Mouse (Mus musculus) ES-E14 (cell line): Measurements from ENCODE around the gene Glod5. TPM values are rescaled to one million over a fixed set of nuclear protein-coding genes. Genes with fewer than 3 reads are reported as not detected.
"Not testable (repeated sequence)": the region's sequence is repeated elsewhere in the genome, so short reads cannot be mapped to it uniquely, and the experiment has no call there.

Source experiments
- DNase-seq: peaks from one replicate; pipeline ENCODE4 v3.0.0-alpha.2; 2013; ENCODE audit warnings: low read depth, low spot score
- H3K27ac ChIP-seq: 2 replicates; pipeline ENCODE4 v1.5.1; 2012; ENCODE audit warnings: low read depth, mild to moderate bottlenecking, low read length, moderate library complexity, mixed read lengths; ENCODE audit not compliant: poor library complexity, insufficient read depth, severe bottlenecking
- H3K36me3 ChIP-seq: 2 replicates; pipeline ENCODE4 v1.6.1; 2012; ENCODE audit warnings: mild to moderate bottlenecking, low read length, moderate library complexity, mixed read lengths; ENCODE audit not compliant: control insufficient read depth, poor library complexity, insufficient read depth, severe bottlenecking
- H3K4me1 ChIP-seq, 2 experiments: fragments of 150-350 bp in 1 of 2; sonication (generic) in 1 of 2; 2 replicates each; pipeline ENCODE4 v1.6.1; 2012; ENCODE audit warnings: low read length in 2 of 2, mild to moderate bottlenecking in 1 of 2, mixed read lengths in 1 of 2; ENCODE audit not compliant: control insufficient read depth in 2 of 2, insufficient read depth in 2 of 2, poor library complexity in 1 of 2
- H3K4me3 ChIP-seq, 2 experiments: fragments of 150-350 bp in 1 of 2; sonication (generic) in 1 of 2; 2 replicates each; pipeline ENCODE4 v1.5.1; 2012; ENCODE audit warnings: low read length in 2 of 2, low read depth in 1 of 2, mild to moderate bottlenecking in 1 of 2, mixed read lengths in 1 of 2; ENCODE audit not compliant: insufficient read depth in 1 of 2, poor library complexity in 1 of 2, severe bottlenecking in 1 of 2
- H3K9ac ChIP-seq: 2 replicates; pipeline ENCODE4 v1.6.1; 2012; ENCODE audit warnings: low read depth, mild to moderate bottlenecking, low read length, mixed read lengths; ENCODE audit not compliant: poor library complexity, insufficient read depth, severe bottlenecking
- H3K9me3 ChIP-seq: fragments of 150-350 bp; sonication (generic); 2 replicates; pipeline ENCODE4 v1.6.1; 2012; ENCODE audit warnings: low read depth, mild to moderate bottlenecking, low read length; ENCODE audit not compliant: control insufficient read depth, insufficient read depth
- CHD2 ChIP-seq: IDR thresholded peaks from 2 replicates; pipeline ENCODE4 v1.6.1; 2014; ENCODE audit warnings: mild to moderate bottlenecking, low read depth, low read length, inconsistent platforms
- HCFC1 ChIP-seq: IDR thresholded peaks from 2 replicates; pipeline ENCODE4 v1.6.1; 2012; ENCODE audit warnings: low read length, inconsistent platforms, borderline replicate concordance; ENCODE audit not compliant: insufficient read depth
- MAFK ChIP-seq: IDR thresholded peaks from 2 replicates; pipeline ENCODE4 v1.6.1; 2014; ENCODE audit warnings: mild to moderate bottlenecking, low read depth, low read length, inconsistent platforms; ENCODE audit not compliant: insufficient read depth
- ZC3H11A ChIP-seq: IDR thresholded peaks from 2 replicates; pipeline ENCODE4 v1.6.1; 2012; ENCODE audit warnings: low read depth, mild to moderate bottlenecking, inconsistent platforms, low read length, borderline replicate concordance
- ZNF384 ChIP-seq: IDR thresholded peaks from 2 replicates; pipeline ENCODE4 v1.6.1; 2012; ENCODE audit warnings: low read depth, low read length, inconsistent platforms
- in situ Hi-C, 2 experiments: fragments of 600-800 bp; cut with MboI; formaldehyde crosslinking; loops; one replicate each; pipeline ENCODE4 v1.15.1; 2025; ENCODE audit warnings: low sequenced_read_pairs in 2 of 2, inconsistent platforms in 1 of 2; ENCODE audit not compliant: unreplicated experiment in 2 of 2
- total RNA-seq: library from RNA; depleted of rRNA; stranded (reverse); fragments of 300-350 nt; gene quantifications from 2 replicates; pipeline ENCODE4 v1.2.3, GENCODE M21; 2012

Gene Glod5
- total RNA-seq, 1 experiment: 4.6 TPM

DNA sequence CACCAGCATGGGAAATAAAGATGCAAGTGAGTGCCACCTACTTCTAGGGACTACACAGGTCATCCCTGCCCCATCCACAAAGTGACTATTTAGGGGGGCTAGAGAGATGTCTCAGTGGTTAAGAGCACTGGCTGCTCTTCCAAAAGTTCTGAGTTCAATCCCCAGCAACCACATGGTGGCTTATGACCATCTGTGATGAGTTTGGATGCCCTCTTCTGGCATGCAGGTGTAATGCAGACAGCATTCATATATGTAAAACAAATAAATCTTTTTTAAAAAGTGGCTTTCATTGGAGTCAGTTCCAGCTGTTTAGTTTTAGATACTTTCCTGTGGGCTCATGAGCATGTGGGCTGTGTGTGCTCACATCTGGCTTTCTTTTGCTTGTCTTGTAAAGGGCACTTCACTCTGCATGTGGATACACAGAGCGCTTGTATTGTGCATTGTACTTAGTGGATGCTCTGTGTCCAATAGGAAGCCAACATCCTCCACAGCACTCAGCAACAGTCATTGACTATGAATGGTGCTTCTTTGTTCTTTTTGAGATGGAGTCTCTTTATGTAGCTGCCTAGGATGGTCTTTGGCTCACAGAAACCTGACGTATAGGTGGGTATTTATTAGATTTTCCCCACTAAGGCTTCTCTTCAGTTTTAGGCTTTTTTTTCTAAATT, 2.0 kb upstream of the Glod5 start:
- TF ChIP-seq MAFK (no peak), ZNF384 (no peak), HCFC1 (no peak), ZC3H11A (no peak), CHD2 (no peak)
- Histone ChIP-seq H3K9ac (no peak overlapping the region), H3K4me1 (peaks cover 0 to 2% of the 10 kb centered on the region in 2 experiments; a peak in 1 of 4 replicates), H3K4me3 (no peak overlapping the region), H3K27ac (no peak overlapping the region; the same call in 1 of the 2 replicates), H3K9me3 (no peaks in the 10 kb centered on the region), H3K36me3 (no peaks in the 10 kb centered on the region)
- no peak for DNase-seq
- in situ Hi-C loops: no loop called here

DNA sequence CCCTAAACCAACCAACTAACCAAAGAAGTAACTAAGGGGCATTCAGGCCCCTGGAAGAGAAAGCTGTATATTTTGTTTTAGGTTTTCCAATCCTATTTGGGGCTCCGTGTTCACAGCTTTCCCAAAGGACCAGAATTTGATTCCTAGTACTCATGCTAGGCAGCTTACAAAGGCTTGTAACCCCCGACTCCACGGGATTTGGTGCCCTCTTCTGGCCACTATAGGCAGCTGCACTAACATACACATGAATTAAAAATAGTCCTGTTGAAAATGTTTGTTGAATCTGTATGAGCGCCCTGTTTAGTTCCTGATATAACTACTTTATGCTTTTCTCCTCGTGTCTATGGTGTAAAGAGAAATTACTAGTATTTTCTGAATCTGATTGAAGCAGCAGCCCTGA, 1.1 kb downstream of the Glod5 start:
- H3K9me3 ChIP-seq: no peaks in the 10 kb centered on the region
- H3K4me1 ChIP-seq: peaks cover 3 to 5% of the 10 kb centered on the region in 2 experiments; a peak in 2 of 4 replicates
- TF ChIP-seq MAFK: no peak
- peak; percentile 57; the same call in 1 of the 2 replicates for TF ChIP-seq ZC3H11A
- TF ChIP-seq ZNF384: no peak
- TF ChIP-seq HCFC1: no peak
- no peak for TF ChIP-seq CHD2
- H3K36me3 ChIP-seq: no peaks in the 10 kb centered on the region
- in situ Hi-C loops: loop anchor here in 1 of 2 experiments (10.0 kb wide), 1 partner anchor 92 kb away; the partner anchor contains the start of gene Eras
- H3K4me3 ChIP-seq: no peak overlapping the region
- H3K9ac ChIP-seq: no peak overlapping the region
- DNase-seq: no peak
- no peak overlapping the region for H3K27ac ChIP-seq

DNA sequence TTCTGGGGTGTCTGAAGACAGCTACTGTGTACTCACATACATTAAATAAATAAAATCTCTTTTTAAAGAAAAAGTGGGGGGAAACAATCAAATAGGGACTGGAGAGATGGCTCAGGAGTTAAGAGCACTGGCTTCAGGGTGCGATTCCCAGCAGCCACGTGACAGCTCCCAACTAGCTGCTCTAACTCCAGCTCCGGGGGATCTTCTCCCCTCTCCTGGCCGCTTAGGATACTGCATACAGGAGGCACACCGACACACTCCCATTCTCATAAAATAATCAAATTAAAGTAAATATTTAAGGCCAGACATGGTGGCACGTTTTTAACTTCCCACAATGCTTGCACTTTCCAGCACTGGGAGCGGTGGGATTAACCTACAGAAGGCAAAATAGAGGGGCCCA, 2.6 kb downstream of the Glod5 start:
- H3K4me1 ChIP-seq, H3K27ac ChIP-seq, H3K9ac ChIP-seq, DNase-seq, H3K36me3 ChIP-seq, H3K4me3 ChIP-seq, H3K9me3 ChIP-seq: not testable (repeated sequence)
- in situ Hi-C loops: loop anchor here in 1 of 2 experiments (10.0 kb wide), 1 partner anchor 91 kb away; the partner anchor contains the start of gene Eras

DNA sequence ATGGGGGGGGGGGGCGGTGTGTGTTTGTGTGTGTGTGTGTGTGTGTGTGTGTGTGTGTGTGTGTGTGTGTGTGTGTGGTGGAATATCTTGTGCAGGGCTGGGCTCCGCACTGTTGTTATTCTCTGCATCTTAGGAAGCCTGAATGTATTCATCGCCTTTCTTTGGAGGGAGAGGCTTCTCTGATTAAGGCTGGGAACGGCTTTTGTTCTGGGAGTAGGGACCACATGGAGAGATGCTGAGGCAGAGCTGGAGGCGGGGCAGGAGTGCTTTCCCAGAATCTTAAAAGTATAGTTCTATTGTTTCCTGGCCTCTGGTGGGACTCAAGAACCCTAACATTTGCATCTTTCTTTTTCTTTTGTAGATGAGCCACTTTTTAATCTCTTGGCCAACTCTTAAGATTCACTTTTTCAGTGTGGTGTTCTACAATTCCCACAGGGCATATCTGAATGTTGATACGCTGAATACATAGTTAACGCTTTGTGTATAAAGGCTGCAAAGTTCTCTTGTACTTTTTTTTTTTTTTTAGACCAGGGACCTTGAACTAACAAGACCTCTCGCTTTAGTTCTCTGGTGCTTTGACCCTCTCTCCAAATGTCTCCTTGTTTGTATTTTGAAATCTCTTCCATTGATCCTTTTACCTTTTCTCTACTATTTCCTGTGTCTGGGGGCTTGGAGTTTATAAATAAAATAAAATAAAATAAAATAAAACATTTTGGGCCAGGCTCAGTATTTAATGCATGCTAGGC, 4.5 kb downstream of the Glod5 start:
- Histone ChIP-seq H3K36me3 (no peaks in the 10 kb centered on the region), H3K4me1 (peaks cover 5% of the 10 kb centered on the region in 2 experiments; a peak in 2 of 4 replicates), H3K4me3 (peak overlapping the region in 1 of 2 experiments; percentile 30; a peak in 2 of 4 replicates), H3K9ac (no peak overlapping the region), H3K27ac (peak overlapping the region; percentile 98), H3K9me3 (no peaks in the 10 kb centered on the region)
- DNase-seq: no peak
- no peak for TF ChIP-seq HCFC1
- 0 out of 2 replicates have a peak, but pooled peaks have one; percentile 66 for TF ChIP-seq ZNF384
- TF ChIP-seq CHD2: peak; percentile 26; the same call in 1 of the 2 replicates
- in situ Hi-C loops: loop anchor here (5.0 to 10.0 kb wide), 2 partner anchors 89 to 91 kb away; partner anchors contain the start of gene Eras (in 1 of the 2)
